Mouse (Mus musculus): ENCODE measurements around the gene Fyco1.

DNA sequence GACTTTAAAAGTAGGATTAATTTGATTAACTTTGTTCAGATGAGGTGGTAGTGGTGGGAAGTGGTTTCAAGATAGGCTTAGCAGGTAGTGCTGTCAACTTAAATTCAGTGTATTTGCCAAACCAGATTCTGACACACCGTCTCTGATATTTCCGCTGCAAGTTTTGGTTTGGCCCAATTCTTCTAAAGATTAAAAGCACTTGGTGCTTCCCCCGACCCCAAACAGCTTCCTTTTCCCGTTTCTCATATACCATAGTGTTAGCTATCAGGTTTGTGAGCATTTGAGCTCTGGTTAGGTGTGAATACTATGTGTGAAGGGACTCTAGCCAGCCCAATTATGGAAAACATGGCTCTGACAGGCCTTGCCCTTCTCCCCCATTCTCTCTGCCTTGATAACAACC is 20.4 kb upstream of the Fyco1 start:
- TF ChIP-seq CTCF (IDR thresholded peaks at IDR 0.05) = no peak
- no peak for TF ChIP-seq POLR2A (IDR thresholded peaks at IDR 0.05; ENCODE audit: insufficient read depth, low read depth, low read length)

Measured in heart, adult 2 months (tissue).